Mouse (Mus musculus): ENCODE data around the gene Arhgef28. TPM values are rescaled to one million over a fixed set of nuclear protein-coding genes. Genes with fewer than 3 reads are reported as not detected.

The Arhgef28 gene
- polyA plus RNA-seq, 1 experiment, result 16.7 TPM

DNA sequence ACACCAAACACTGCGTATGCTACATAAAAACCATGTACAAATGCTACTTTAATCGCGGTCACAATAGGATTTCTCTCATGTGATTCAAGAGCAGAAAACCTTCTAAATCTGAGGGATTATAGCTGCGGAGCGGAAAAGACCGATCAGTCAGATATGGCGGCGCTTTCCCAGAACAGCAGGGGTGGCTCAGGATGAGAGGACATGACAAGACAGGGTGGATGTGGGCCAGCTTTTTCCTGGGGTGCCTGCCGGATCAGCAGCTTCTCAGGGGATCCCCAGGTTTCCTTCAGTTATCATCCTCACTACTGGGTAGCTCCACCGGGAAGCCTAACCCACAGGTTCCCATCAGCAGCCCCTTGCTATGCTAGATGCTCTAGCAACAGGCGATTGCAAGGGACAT, 204.5 kb downstream of the Arhgef28 start:
- Histone ChIP-seq H3K4me3 (ENCODE audit: insufficient read depth, low read length) (no peak overlapping the region), H3K27ac (ENCODE audit: insufficient read depth, low read length) (no peak overlapping the region), H3K4me1 (ENCODE audit: control insufficient read depth, insufficient read depth, low read length) (0 out of 2 replicates have a peak, but pooled peaks cover 3% of the 10 kb centered on the region)
- no peak for TF ChIP-seq CTCF (IDR thresholded peaks at IDR 0.05; ENCODE audit: borderline replicate concordance, insufficient read depth, low read length)
- no peak for TF ChIP-seq POLR2A (IDR thresholded peaks at IDR 0.05; ENCODE audit: low read depth, low read length)

DNA sequence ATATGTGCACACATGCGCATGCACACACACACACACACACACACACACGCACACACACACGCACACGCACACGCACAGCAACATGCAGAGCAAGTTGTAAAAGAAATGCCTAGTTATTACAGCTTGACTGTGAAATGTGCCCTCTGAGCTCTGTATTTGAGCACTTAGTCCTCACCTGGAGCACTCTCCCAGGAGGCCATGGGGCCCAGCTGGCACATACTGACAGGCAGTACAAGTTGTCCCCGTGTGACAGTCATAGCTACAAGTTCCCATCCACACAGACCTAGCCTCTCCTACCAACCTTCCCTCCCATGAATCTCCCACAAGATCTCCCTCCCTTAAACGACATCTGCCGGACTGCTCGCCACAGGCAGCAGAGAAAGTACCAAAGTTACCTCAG, 205.4 kb downstream of the Arhgef28 start:
- TF ChIP-seq POLR2A (IDR thresholded peaks at IDR 0.05; ENCODE audit: low read depth, low read length) (no peak), CTCF (IDR thresholded peaks at IDR 0.05; ENCODE audit: borderline replicate concordance, insufficient read depth, low read length) (no peak)
- H3K4me3 ChIP-seq (ENCODE audit: insufficient read depth, low read length), result no peak overlapping the region
- H3K27ac ChIP-seq (ENCODE audit: insufficient read depth, low read length), result no peak overlapping the region
- H3K4me1 ChIP-seq (ENCODE audit: control insufficient read depth, insufficient read depth, low read length), result no peaks in the 10 kb centered on the region

DNA sequence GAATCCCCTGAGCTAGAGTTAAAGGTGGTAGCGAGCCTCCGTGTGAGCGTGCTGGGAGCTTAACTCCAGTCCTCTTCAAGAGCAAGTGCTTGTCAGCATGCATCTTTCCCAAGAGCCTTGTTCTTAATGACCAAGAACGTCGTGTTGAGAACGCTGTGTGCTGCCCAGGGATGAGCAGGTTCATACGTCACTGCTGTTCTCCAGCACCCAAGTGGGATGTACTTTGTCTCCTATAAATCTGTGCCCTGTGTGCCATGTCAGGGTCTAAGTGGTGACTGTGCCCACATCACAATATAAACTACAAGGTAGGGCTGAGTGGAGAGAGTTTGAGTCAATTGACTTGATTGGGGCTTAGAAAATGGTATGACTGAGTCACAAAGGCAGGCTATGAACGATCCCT, 207.1 kb downstream of the Arhgef28 start:
- H3K27ac ChIP-seq (ENCODE audit: insufficient read depth, low read length), result no peak overlapping the region
- TF ChIP-seq CTCF (IDR thresholded peaks at IDR 0.05; ENCODE audit: borderline replicate concordance, insufficient read depth, low read length), result no peak
- H3K4me1 ChIP-seq (ENCODE audit: control insufficient read depth, insufficient read depth, low read length), result no peaks in the 10 kb centered on the region

DNA sequence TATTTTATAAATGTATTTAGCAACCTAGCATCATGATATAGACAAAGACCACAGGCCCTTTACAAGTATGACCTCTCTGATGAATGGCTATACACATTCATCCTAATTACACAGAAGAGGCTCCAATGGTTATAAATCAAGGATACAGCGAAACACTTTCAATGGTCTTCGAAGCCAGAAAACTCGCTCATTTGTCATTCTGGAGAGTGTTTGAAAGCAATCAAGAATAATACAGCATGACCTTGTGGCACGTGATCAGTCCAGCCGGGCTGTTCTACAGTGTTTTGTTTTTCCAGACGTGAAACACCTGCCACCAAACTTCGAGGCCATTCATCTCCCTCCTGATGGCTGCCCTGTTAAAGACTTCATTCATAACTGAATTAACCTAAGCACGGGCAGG, 207.7 kb downstream of the Arhgef28 start:
- TF ChIP-seq CTCF (IDR thresholded peaks at IDR 0.05; ENCODE audit: borderline replicate concordance, insufficient read depth, low read length) (no peak), POLR2A (IDR thresholded peaks at IDR 0.05; ENCODE audit: low read depth, low read length) (no peak)
- no peak overlapping the region for H3K27ac ChIP-seq (ENCODE audit: insufficient read depth, low read length)
- no peak overlapping the region for H3K4me3 ChIP-seq (ENCODE audit: insufficient read depth, low read length)
- H3K4me1 ChIP-seq (ENCODE audit: control insufficient read depth, insufficient read depth, low read length), result no peaks in the 10 kb centered on the region

More for the DNA sequence above, 207.1 kb downstream of the Arhgef28 start:
- no peak overlapping the region for H3K4me3 ChIP-seq (ENCODE audit: insufficient read depth, low read length)

DNA sequence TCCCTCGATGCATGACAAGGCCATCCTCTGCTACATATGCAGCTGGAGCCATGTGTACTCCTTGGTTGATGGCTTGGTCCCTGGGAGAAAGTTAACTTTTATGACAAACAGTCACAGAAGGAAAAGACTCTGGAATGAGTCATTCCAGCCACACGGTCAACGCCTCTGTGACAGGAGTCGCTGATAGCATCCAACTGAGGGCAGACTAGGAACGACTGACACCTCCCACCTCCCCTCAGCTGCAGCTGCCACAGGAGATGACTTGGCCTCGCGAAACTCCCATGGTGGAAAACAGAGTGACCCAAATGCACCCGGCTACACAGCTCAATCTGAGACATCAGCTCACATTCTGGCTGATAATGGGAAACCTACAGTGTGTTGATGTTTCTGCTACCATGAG, 215.3 kb downstream of the Arhgef28 start:
- Histone ChIP-seq H3K4me1 (ENCODE audit: control insufficient read depth, insufficient read depth, low read length) (no peaks in the 10 kb centered on the region), H3K27ac (ENCODE audit: insufficient read depth, low read length) (no peak overlapping the region), H3K4me3 (ENCODE audit: insufficient read depth, low read length) (no peak overlapping the region)
- TF ChIP-seq CTCF (IDR thresholded peaks at IDR 0.05; ENCODE audit: borderline replicate concordance, insufficient read depth, low read length), result no peak
- TF ChIP-seq POLR2A (IDR thresholded peaks at IDR 0.05; ENCODE audit: low read depth, low read length), result no peak

DNA sequence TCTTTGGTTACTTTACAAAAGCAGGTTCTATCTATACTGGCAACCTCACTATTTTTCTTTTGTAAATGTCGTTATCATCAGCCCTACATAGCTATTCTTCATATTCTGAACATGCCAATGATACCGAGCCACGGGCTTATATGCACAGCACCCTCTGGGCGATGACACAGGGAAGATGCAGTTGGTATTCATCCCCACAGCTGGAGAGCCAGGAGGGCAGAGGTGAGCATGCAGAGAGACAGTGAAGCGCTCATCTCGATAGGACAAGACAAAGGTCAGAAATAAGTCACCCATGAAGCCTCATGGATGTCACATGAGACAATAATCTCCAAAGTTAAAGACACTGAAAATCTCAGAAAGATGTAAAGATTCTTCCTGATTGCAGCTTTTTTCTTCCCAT, 217.4 kb downstream of the Arhgef28 start:
- no peak for TF ChIP-seq POLR2A (IDR thresholded peaks at IDR 0.05; ENCODE audit: low read depth, low read length)
- no peak for TF ChIP-seq CTCF (IDR thresholded peaks at IDR 0.05; ENCODE audit: borderline replicate concordance, insufficient read depth, low read length)
- Histone ChIP-seq H3K27ac (ENCODE audit: insufficient read depth, low read length) (no peak overlapping the region), H3K4me1 (ENCODE audit: control insufficient read depth, insufficient read depth, low read length) (no peaks in the 10 kb centered on the region), H3K4me3 (ENCODE audit: insufficient read depth, low read length) (no peak overlapping the region)

DNA sequence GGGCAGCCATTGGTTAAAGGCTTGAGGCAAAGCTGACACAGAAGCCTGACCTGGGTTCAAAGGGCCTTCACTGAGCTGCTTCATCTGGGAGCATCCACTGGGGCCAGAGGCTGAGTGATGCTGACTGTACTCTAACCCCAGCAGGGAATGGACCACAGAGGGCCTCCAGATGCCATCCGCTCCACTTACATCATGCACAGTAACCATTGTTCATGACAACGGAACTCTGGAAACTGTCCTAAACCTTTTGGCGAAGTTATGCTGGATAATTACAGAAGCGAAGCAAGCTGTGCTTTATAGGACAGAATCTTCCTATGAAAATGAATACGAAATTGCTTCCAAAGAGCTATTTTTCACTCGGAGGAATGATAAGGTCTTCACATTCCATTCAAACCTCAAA, 219.5 kb downstream of the Arhgef28 start:
- TF ChIP-seq POLR2A (IDR thresholded peaks at IDR 0.05; ENCODE audit: low read depth, low read length), result no peak
- TF ChIP-seq CTCF (IDR thresholded peaks at IDR 0.05; ENCODE audit: borderline replicate concordance, insufficient read depth, low read length), result no peak
- no peak overlapping the region for H3K4me3 ChIP-seq (ENCODE audit: insufficient read depth, low read length)
- no peak overlapping the region for H3K27ac ChIP-seq (ENCODE audit: insufficient read depth, low read length)
- H3K4me1 ChIP-seq (ENCODE audit: control insufficient read depth, insufficient read depth, low read length), result no peaks in the 10 kb centered on the region

DNA sequence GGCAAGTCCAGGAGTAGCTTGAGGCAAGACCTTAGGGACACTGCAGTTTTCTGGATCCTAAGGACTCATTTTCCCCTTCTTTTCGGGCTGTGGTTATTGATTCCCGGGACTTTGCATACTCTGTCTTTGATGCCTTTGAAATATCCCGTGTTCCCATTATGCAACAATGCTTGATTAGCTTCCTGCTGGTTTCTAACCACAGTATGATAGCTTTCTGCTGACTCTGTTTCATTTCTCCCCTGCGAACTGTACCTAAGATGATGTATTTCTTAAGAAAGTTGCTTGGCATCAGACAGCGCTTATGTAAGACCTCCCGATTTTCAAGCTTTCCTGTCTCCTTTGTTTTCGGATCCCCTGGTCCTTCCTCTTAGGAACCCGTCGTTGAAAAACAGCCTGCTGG, 229.1 kb downstream of the Arhgef28 start:
- TF ChIP-seq POLR2A (IDR thresholded peaks at IDR 0.05; ENCODE audit: low read depth, low read length) (no peak), CTCF (IDR thresholded peaks at IDR 0.05; ENCODE audit: borderline replicate concordance, insufficient read depth, low read length) (no peak)

DNA sequence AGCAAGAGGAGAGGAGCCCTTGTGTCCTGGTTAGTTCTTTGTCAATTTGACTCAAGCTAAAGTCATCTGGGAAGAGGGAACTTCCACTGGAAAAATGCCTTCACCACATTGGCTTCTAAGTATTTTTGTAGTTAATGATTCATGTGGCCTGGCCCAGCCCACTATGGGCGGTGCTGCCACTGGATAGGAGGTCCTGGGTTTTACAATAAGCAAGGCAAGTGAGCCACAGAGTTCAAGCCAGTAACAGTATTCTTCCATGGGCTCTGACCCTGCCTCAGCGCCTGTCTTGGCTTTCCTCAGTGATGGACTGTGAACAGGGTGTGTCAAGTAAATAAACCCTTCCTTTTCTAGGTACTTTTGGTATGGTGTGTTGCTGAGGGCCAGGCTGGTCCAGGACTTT, 229.6 kb downstream of the Arhgef28 start:
- Histone ChIP-seq H3K27ac (ENCODE audit: insufficient read depth, low read length) (no peak overlapping the region), H3K4me1 (ENCODE audit: control insufficient read depth, insufficient read depth, low read length) (no peaks in the 10 kb centered on the region)
- TF ChIP-seq CTCF (IDR thresholded peaks at IDR 0.05; ENCODE audit: borderline replicate concordance, insufficient read depth, low read length) (no peak), POLR2A (IDR thresholded peaks at IDR 0.05; ENCODE audit: low read depth, low read length) (no peak)

More for the DNA sequence above, 229.1 kb downstream of the Arhgef28 start:
- Histone ChIP-seq H3K4me3 (ENCODE audit: insufficient read depth, low read length) (no peak overlapping the region), H3K27ac (ENCODE audit: insufficient read depth, low read length) (no peak overlapping the region), H3K4me1 (ENCODE audit: control insufficient read depth, insufficient read depth, low read length) (no peaks in the 10 kb centered on the region)

DNA sequence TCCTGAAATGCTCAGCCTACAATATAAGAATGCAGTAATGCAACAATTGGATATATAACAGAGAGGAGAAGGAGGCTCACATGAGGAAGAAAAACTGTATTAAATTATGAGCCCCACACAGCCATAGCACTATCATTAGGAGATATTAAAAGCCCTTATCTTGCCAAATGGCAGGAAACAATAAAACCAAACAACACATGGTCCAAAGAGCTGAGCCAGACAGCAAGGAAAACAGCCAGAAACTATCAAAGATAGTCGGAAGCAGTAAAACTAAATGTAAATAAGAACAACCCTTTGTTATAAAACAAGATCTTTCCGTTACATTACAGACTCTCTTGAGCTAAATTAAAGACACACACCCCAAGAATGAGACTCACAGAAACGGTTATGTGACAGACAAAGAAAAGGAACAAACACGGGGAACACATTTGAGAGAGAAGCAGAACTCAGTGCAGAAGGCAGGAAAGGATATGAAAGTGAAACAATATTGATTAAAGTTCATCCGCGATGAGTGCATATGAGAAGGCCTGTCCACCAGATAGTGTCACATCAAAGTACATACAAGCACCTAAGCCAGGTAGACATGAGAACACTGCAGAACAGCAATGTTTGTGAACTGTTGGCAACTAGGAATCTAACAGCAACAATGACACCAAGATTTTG, 231.6 kb downstream of the Arhgef28 start:
- Histone ChIP-seq H3K27ac (ENCODE audit: insufficient read depth, low read length) (no peak overlapping the region), H3K4me1 (ENCODE audit: control insufficient read depth, insufficient read depth, low read length) (no peaks in the 10 kb centered on the region), H3K4me3 (ENCODE audit: insufficient read depth, low read length) (no peak overlapping the region)
- TF ChIP-seq CTCF (IDR thresholded peaks at IDR 0.05; ENCODE audit: borderline replicate concordance, insufficient read depth, low read length) (no peak), POLR2A (IDR thresholded peaks at IDR 0.05; ENCODE audit: low read depth, low read length) (no peak)

More for the DNA sequence above, 229.6 kb downstream of the Arhgef28 start:
- no peak overlapping the region for H3K4me3 ChIP-seq (ENCODE audit: insufficient read depth, low read length)
